Mouse (Mus musculus): ENCODE results near the gene Gtpbp2.
A peak's percentile ranks its signal among the peaks of the same experiment; 100 is the strongest.

The Gtpbp2 gene

DNA sequence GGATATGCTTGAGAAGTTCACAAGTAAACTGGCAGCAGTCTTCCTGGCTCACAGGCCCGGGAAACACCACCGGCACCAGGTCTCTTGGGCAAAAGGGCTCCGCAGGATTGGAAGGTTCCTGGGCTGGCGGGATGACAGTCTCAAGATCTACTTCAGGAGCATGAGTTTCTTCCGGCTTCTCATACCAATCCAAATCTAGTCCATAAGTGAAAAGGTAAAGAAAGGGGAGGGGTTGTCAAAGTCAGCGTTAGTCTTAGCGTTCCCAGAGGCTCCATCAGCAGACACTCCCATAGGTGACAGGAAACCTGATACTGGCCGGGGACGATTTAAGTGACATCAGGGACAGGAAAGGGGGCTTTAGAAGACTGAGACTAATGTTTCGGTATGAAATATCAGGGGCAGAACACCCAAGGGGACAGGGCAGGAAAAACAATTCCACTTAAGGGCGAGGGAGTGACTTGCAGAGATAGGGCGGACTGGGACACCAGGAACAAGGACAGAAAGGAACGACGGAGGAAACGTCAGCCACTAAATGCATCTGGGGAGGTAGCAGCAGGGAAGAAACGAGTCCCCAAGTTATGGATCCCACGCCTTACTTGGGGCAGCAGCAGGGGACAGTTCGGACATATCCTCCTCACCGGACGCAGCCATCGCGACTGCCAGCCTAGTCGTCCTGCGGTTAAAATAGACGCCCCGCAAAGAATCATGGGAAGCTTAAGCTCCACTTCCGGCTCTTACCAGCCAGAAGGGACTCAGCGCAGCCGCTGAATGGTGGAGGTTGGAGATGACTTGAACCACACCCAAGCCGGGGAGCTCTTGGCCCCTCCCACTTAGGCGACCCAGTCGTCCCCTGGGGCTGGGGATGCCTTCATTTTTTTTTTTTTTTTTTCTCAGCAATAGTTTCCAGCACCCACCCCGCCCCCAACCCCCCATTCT lies 7.7 kb upstream of the Gtpbp2 start, which contains the start of gene Mad2l1bp:
Gene Mad2l1bp (minus strand): TSS at position 707 of the 936 bp plus-strand sequence.
- DNase-seq (ENCODE audit: low spot score in 2 of 2) = peak; percentile 82 to 84

DNA sequence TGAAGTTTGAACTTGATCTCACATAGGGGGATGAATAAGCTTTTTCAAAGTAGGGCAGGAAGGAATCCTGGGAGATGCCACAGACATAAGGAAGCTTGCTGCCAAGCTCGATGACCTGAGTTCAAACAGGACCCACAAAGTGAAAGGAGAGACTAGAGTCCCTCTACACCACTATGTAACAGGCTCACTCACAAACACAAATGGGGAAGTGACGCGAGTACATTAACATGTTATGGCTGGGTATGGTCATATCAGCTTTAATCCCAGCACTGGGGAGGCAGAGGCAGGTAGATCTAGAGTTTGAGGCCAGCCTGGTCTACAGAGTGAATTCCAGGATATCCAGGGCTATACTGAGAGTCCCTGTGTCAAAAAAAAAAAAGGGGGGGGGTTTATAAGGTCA lies 6.5 kb upstream of the Gtpbp2 start:
- no peak for DNase-seq (ENCODE audit: low spot score in 2 of 2)

DNA sequence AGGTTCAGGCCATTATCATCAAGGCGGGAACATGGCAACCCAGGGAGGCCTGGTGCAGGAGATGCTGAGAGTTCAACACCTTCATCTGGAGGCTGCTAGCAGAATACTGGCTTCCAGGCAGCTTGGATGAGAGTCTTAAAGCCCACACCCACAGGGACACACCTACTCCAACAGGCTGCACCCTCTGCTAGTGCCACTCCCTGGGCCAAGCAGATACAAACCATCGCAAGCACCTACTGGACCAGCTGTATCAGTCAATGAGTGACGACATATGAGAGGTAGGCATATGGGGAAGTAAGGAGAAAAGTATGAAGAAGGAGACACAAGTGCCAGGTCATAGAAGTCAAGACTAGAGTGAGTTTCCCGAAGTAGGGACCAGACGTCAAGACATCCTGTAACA lies 4.2 kb upstream of the Gtpbp2 start:
- no peak for DNase-seq (ENCODE audit: low spot score in 2 of 2)

DNA sequence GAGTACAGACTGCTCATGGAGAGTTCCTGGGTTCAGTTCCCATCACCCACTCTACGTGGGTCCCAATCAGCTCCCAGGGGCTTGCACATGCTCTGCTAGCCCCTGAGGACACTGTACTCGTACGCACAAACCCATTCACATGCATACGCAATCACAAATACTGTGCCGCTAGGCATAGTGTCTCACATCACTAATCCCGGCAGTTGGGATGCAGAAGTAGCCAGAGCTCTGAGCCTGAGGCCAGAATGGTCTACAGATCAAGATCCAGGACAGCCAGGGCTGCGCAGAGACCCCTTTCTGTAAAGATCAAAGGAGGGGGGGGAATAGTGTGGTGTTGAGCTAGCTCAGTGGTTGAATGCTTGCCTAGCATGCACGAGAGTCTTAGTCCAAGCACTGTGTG lies 3.7 kb upstream of the Gtpbp2 start:
- no peak for DNase-seq (ENCODE audit: low spot score in 2 of 2)

DNA sequence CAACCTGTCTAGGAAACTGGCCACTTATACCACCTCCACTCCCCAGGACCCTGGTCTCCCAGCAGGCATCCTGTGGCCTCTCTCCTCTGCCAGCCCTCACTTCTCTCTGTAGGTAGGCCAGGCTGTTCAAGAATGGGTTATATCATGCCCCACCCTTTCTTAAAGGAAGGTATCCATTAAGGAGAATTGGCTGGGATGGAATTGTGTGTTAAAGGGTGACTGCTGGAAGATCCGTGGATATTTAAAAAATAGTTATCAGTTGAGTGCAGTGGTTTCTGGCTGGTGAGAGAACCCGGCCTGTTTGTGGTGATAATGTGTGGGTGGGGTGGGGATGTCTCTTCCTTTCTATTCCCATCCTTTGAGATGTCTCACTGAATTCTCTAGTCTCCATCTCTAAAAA lies 1.6 kb upstream of the Gtpbp2 start:
- no peak for DNase-seq (ENCODE audit: low spot score in 2 of 2)

DNA sequence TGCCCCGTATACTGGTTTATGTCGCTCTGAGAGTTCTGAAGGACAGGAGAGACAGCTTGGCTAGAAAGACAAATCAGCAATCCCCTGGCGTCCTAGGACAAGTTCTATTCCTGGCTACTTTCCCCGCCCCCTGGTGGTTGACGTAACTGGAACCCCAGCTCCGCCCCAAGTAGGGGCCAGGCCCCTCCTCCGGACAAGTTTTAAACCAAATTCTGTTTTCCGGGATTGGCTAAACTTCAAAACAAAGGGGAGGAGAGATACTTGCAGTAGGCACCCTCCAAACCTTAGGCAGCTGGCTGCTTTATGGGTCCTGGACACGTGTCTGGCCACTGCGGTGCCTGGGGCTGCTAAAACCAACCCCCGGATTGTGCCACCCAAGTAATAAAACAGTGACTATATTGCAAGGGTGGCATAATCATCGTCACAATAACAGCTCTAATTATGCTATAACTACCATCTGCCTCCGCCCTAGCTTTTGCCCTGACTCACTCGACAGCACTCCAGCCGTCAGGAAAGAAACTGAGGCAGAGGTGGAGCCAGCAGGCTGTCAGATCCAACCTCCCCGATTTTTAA lies 656 bp upstream of the Gtpbp2 start:
- DNase-seq (ENCODE audit: low spot score in 2 of 2) = peak; percentile 76 to 82

DNA sequence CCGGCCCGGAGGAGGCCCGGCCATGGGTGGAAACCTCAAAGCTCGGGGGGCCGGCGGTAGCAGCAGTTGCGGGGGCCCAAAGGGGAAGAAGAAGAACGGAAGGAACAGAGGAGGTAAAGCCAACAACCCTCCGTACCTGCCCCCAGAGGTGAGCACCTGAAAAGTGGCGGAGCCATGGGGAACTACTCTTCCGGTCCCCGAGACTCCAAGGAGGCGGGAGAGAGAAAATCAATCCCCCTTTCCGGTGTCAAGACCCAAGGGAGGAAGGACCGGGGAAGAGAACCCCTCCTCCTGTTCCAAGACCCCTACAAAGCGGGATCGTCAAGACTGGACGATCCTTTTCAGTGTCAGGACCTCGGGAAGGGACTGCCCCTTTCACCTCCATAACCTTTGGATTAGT lies 347 bp downstream of the Gtpbp2 start:
- no peak for DNase-seq (ENCODE audit: low spot score in 2 of 2)

DNA sequence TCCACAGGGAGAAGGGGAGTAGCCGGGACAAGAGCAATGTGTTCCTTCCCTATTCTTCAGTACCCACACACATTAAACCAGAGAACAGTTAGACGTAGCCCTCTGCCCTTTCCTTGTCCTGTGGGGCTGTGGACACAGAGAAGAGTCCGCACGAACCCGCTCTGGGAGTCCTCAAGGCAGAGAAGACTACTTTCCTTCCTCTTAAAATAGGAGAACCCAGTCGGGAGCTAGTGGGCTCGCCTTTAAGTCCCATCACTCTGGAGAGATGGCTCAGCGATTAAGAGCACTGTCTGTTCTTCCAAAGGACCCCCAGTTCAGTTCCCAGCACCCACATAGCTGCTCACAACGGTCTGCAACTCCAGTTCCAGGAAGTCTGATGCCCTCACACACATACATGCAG lies 878 bp downstream of the Gtpbp2 start:
- DNase-seq (ENCODE audit: low spot score in 2 of 2) = no peak

DNA sequence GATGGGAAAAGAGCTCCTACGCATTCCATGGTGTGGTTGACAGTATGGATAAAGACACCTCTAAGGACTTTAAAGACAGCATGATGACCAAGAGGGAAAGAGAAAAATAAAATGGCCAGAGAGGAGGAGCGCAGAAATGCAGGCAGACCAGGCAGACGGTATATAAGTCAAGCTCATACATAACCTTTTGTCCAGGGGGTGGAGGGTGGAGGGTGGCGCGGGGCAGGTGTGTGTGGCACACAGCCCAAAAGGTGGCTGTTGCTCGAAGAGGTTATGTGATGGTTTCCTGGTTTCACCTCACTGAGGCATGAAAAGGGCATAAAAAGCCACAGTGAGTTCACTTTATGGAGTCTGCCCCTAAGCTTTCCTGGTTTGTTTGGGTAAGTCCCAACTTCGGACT lies 1.7 kb downstream of the Gtpbp2 start:
- DNase-seq (ENCODE audit: low spot score in 2 of 2) = no peak

DNA sequence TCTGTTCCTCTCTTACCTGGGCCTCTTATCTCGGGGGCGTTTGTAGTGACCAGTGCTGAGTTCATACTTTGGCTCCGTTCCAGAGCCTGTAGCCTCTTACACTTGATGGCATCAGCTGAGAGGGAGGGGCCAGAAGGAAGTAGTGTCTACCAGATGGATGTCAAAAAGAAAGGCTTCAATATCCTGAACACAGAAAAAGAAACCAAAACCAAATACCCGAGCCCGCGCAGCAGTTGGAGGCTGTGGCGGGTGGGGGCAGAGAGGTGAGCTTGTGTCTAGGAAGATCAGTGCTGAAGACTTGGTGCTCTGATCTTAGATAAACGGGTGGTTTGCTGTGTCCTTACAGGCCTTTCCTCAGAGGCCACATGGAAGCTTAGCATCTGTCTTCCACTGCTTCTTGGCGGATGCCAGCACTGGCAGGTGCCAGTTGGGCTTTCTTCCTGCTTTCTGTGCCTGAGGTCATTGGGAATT lies 2.2 kb downstream of the Gtpbp2 start:
- no peak for DNase-seq (ENCODE audit: low spot score in 2 of 2)

DNA sequence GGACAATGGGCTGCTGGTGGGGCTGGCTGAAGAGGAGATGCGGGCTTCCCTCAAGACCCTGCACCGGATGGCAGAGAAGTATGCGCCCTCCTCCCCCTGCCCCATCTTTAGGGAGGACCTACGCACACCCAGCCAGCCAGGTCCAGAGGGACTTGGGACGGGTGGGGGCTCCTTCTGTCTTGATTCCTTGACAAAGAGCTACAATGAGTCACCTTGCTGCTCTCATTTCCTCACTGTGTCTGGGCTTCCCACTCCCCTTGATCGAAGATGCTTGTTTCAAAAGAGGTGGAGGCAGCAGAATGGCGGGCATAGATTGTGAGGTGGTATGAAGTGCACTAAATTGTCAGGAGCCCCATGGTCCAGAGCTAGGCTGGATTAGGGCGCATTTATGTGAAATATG lies 3.5 kb downstream of the Gtpbp2 start:
- no peak for DNase-seq (ENCODE audit: low spot score in 2 of 2)

DNA sequence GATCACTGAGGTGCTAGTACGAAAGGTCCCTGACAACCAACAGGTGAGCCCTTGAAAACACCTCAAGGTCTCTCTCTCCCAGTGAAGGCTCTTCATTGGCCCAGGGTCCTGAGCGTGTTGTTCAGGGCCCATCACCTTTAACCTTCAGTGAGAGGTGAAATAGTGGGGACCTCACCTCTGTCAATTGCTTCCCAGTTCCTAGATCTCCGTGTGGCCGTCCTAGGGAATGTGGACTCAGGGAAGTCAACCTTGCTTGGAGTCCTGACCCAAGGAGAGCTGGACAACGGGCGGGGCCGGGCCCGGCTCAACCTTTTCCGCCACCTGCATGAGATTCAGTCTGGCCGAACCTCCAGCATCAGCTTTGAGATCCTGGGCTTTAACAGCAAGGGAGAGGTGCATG lies 4.0 kb downstream of the Gtpbp2 start:
- DNase-seq (ENCODE audit: low spot score in 2 of 2) = no peak

DNA sequence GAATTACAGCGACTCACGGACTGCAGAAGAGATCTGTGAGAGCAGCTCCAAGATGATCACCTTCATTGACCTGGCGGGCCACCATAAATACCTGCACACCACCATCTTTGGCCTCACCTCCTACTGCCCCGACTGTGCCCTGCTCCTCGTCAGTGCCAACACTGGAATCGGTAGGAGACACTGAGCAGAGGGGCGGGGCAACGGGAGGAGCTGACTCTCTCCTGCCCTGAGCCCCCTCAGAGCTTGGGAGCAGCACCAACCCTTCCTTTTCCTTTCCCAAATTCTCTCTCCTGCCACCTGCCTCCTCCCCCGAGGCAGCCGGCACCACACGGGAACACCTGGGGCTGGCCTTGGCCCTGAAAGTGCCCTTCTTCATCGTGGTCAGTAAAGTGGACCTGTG lies 4.6 kb downstream of the Gtpbp2 start:
- no peak for DNase-seq (ENCODE audit: low spot score in 2 of 2)

DNA sequence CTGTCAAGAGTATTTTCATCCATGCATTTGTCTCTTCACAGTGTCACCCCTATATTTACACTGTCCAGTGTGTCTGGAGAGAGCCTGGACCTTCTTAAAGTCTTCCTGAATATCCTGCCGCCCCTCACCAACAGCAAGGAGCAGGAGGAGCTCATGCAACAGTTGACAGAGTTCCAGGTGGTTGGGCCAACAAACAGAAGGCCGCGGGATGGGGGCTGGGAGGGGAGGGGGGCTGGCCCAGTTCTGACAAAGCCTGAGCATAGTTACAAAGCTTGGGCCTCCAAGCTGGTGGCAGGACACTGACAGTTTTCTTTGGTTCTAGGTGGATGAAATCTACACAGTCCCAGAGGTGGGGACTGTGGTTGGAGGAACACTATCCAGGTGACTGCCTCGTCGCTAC lies 5.4 kb downstream of the Gtpbp2 start:
- DNase-seq (ENCODE audit: low spot score in 2 of 2) = no peak

DNA sequence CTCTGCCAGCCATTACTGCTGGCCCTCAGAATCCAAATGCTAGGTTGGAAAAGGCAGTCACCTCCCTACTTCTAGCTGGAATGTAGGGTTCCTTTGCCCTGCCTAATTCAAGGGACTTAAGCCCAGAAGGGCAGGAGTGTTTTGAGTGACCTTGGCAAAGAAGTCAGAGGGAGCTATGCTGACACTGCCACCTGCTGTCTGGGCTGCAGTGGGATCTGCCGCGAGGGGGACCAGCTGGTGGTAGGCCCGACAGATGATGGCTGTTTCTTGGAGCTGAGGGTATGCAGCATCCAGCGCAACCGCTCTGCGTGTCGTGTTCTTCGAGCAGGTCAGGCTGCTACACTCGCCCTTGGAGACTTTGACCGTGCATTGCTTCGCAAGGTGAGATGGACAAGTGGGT lies 6.2 kb downstream of the Gtpbp2 start:
- no peak for DNase-seq (ENCODE audit: low spot score in 2 of 2)

DNA sequence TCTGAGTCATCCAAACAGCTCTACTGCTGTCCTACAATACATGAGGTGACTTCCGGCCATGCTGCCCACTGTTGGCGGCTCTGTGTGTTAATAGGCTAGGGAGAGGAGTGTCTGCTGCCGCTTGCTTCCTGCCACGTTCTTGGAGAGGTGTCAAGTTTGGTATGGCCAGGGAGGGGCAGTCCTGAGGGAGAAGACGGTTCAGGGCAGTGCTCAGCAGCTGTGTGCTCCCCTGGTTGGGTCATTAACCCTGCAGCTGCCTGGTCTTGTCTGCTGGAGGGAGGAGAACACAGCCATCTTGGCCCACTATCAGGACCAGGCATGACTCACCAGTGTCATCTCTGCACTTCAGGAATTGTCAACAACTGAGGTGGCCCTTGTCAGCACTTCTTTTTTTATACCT lies 7.5 kb downstream of the Gtpbp2 start:
- DNase-seq (ENCODE audit: low spot score in 2 of 2) = no peak

DNA sequence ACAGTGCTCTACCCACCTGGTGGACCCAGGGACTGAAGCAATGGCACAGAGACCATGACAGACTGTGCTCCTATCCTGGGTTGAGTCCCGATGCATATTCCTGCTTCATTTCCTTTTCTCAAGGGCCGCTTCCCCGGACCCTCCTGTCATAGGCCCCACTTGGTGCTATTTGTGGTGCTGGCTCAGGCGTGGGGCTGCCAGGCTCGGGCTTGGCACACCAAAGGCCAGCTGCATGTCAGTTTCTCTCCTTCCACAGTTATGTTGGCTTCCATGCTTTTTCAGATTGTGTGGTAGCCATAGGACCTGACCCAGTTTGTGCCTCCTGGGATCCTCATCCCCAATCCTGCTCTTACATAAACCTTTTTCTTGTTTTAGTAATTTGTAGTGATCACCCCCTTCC lies 7.9 kb downstream of the Gtpbp2 start:
- no peak for DNase-seq (ENCODE audit: low spot score in 2 of 2)

DNA sequence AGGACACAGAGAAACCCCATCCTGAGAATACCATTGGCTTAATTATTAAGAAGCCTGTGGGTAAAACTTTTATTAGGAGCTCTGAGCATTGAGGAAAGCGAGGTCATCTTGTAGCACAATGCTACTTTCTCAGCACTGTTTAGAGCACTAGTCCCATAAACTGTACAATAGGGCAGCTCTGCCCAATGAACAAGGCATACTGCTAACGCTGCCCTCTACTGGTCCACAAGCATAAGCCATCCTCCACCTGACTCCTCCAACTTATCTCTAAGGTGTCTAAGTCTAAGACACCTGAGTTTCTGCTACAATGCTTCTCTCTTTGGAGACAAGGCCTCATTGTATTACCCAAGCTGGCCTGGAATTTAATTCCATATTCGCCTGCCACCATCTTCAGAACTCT lies 9.7 kb downstream of the Gtpbp2 start:
- no peak for DNase-seq (ENCODE audit: low spot score in 2 of 2)

DNA sequence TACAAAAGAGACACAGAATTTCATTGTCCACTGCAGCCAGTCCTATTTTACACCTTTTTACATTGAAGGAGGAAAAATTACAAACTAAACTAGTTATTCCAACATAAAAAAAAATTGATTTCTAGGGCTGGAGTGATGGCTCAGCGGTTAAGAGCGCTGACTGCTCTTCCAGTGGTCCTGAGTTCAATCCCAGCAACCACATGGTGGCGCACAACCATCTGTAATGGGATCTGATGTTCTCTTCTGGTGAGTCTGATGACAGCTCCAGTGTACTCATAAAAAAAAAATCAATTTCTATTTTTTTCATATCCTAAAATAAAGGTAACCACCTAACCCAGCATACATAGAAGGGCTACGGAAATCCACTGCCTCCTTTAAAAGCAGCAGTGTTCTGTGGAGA lies 21.4 kb downstream of the Gtpbp2 start:
- DNase-seq (ENCODE audit: low spot score in 2 of 2) = no peak

DNA sequence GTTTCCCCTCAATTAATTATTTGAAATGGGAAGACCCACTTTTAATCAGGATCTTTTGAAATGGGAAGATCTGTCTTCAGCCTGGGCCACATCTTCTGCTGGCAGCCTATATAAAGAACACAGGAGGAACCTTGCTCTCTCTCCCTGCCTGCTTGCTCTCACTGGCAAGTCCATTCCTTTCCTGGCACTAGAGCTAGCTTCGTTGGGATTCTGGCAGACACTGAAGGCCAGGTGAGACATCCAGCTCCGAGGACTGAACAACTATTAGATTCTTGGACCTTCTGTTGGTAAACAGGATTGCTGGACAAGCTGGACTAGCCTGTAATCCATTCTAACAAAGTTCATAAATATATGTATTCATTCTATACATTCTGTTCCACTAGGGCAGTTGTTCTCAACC lies 28.0 kb downstream of the Gtpbp2 start:
- no peak for DNase-seq (ENCODE audit: low spot score in 2 of 2)

DNA sequence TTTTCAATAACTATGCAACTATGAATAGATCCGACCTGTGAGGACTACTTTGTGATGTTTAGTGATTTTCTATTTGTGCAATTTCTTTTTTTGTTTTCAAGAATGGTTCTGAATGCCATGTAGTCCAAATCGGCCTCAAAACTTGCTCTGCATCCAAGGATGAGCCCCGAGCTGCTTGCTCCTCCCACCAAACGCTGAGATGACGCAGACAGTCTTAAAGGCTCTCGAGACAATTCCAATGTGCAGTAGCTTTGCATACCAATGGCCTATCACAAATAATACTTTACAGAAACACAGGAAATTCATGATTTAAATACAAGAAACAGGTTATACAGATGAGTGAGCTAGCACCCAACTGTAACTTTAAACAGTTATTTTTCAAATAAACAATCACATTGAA lies 40.3 kb downstream of the Gtpbp2 start:
- DNase-seq (ENCODE audit: low spot score in 2 of 2) = no peak

DNA sequence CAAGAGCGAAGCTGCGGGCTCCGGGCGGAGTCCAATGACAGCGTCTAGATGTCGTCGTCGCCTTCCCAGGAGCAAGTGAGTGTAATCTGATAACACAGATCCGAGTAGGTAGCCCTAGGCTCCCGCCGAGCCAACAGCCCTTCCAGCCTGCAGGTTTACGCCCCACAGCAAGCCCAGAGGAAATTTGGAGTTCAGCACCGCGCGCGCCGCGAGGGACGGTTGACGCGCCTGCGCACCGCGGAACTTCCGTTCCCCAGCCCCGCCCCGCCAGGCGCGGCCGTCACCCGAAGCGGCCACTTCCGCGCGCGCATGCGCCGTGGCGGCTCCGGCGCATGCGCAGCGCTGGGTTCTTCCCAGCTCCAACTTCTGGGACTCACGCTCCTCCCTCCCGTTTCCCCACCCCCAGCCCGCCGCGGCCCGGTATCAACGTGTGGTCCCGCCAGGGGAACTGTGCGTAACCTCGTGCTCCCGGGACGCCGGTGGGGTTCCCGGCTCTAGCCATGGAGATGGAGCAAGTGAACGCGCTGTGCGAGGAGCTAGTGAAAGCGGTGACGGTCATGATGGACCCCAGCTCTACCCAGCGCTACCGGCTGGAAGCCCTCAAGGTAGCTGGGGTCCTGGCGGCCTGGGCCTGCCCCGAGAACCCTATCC lies 41.7 kb downstream of the Gtpbp2 start, which contains the start of the genes Polh and Xpo5:
Gene Polh (minus strand): TSS at position 225 of the 651 bp plus-strand sequence.
Gene Xpo5 (plus strand): TSS at position 362 of the 651 bp plus-strand sequence.
- DNase-seq (ENCODE audit: low spot score in 2 of 2) = peak; percentile 88 to 89

DNA sequence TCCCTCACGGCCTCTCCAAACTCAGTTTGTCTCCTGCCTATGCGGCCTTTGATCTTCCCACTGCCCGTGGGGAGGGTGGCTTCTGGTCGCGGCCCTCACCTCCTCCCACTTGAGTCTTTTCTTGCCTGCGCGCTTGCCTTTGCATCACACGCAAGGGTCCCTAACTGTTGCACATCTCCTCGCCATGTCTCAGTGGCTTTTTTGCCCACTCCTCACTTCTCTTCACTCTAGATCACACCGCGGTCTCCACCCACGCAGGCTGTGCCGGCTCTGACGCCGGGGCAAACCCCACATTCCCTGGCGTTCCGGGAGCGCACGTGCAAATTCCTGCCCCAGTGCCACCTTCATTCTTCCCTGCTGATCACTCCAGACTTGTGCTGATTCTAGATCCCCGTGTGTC lies 42.2 kb downstream of the Gtpbp2 start:
- peak in 1 of 2 experiments; percentile 18 for DNase-seq (ENCODE audit: low spot score in 2 of 2)

Data from frontal cortex, postnatal 10 days (tissue).